ENCODE assay signal across 12 mouse cellular contexts in genomic region chr4:100793147-100793546, GRCm38 (mm10). TPM values are rescaled to one million over a fixed set of nuclear protein-coding genes. Genes with fewer than 3 reads are reported as not detected.
DNase-seq lines count a peak whose midpoint lies in the region; ATAC-seq lines count a peak whose summit lies in the region.
"Had no signal": no experiment of that assay in that cellular context is flagged by ENCODE, and none has a peak within 500 bp of the region (broad histone marks: within the 10 kb centered on the region; RNA-seq: fewer than 3 reads in every experiment).

No protein-coding gene starts in this region.

- no peak overlapping the region for H3K4me3 ChIP-seq in midbrain, embryonic 12.5 days
- H3K4me3 ChIP-seq in midbrain, embryonic 14.5 days (replicated peaks; ENCODE audit: low read depth, low read length): no peak overlapping the region
- H3K4me3 ChIP-seq in intestine, embryonic 15.5 days (replicated peaks): no peak overlapping the region

- no peak for DNase-seq in midbrain, embryonic 14.5 days
- peak; percentile 31 to 55 for DNase-seq in kidney, postnatal 4 days
- no peak for DNase-seq in cerebellum, adult 9-11 months
- DNase-seq in heart, postnatal 25 days (ENCODE audit: low spot score): no peak
- DNase-seq in ovary, adult 18-20 months (ENCODE audit: low spot score): no peak
- no peak for DNase-seq in layer of hippocampus, adult 8-10 months (ENCODE audit: low spot score in 2 of 2)
- DNase-seq: cerebellum, adult 11-12 months; right cerebral cortex, postnatal 14 days had no signal

- 5% methylated on average over 2 of the region's 2 CpGs for WGBS in midbrain, embryonic 12.5 days
- WGBS in midbrain, embryonic 14.5 days: 2% methylated on average over 2 of the region's 2 CpGs
- 8% methylated on average over 2 of the region's 2 CpGs for WGBS in intestine, embryonic 15.5 days

- H3K9ac ChIP-seq in midbrain, embryonic 12.5 days (replicated peaks): no peak overlapping the region
- no peak overlapping the region for H3K9ac ChIP-seq in midbrain, embryonic 14.5 days (replicated peaks; ENCODE audit: low read length)
- H3K9ac ChIP-seq in intestine, embryonic 15.5 days: no peak overlapping the region

- ATAC-seq in midbrain, embryonic 12.5 days (ENCODE audit: low FRiP score, low read depth): peak; percentile 58; the same call in 1 of the 2 replicates
- ATAC-seq in midbrain, embryonic 14.5 days (ENCODE audit: low FRiP score, low TSS enrichment): no peak
- peak; percentile 62 for ATAC-seq in intestine, embryonic 15.5 days
- ATAC-seq: CD4-positive, CD25-positive, alpha-beta regulatory T cell, adult 4 months had no signal

- no peaks in the 10 kb centered on the region for H3K27me3 ChIP-seq in midbrain, embryonic 12.5 days
- no peaks in the 10 kb centered on the region for H3K27me3 ChIP-seq in midbrain, embryonic 14.5 days (ENCODE audit: control insufficient read depth, insufficient read depth, low read length)
- no peaks in the 10 kb centered on the region for H3K27me3 ChIP-seq in intestine, embryonic 15.5 days (replicated peaks)

- H3K36me3 ChIP-seq in midbrain, embryonic 12.5 days: no peaks in the 10 kb centered on the region
- no peaks in the 10 kb centered on the region for H3K36me3 ChIP-seq in midbrain, embryonic 14.5 days (ENCODE audit: control insufficient read depth, insufficient read depth, low read length)
- no peaks in the 10 kb centered on the region for H3K36me3 ChIP-seq in intestine, embryonic 15.5 days

- no peak overlapping the region for H3K4me2 ChIP-seq in midbrain, embryonic 12.5 days (replicated peaks)
- no peak overlapping the region for H3K4me2 ChIP-seq in midbrain, embryonic 14.5 days (ENCODE audit: low read length)
- H3K4me2 ChIP-seq in intestine, embryonic 15.5 days (replicated peaks): no peak overlapping the region
- H3K4me2 ChIP-seq: liver, embryonic 11.5 days had no signal

- intact Hi-C loops in heart, postnatal 25 days (cut with DNase I): no loop called here

- H3K27ac ChIP-seq in midbrain, embryonic 12.5 days (replicated peaks): peak overlapping the region; percentile 52
- H3K27ac ChIP-seq in midbrain, embryonic 14.5 days (replicated peaks; ENCODE audit: low read depth, low read length): no peak overlapping the region
- H3K27ac ChIP-seq in intestine, embryonic 15.5 days: no peak overlapping the region

- no peaks in the 10 kb centered on the region for H3K9me3 ChIP-seq in midbrain, embryonic 12.5 days
- no peaks in the 10 kb centered on the region for H3K9me3 ChIP-seq in midbrain, embryonic 14.5 days (ENCODE audit: control insufficient read depth, low read length)
- H3K9me3 ChIP-seq in intestine, embryonic 15.5 days: no peaks in the 10 kb centered on the region

- H3K4me1 ChIP-seq in midbrain, embryonic 12.5 days: peaks cover 57% of the 10 kb centered on the region
- H3K4me1 ChIP-seq in midbrain, embryonic 14.5 days (ENCODE audit: control insufficient read depth, insufficient read depth, low read length): peaks cover 53% of the 10 kb centered on the region
- peaks cover 30% of the 10 kb centered on the region for H3K4me1 ChIP-seq in intestine, embryonic 15.5 days (replicated peaks)

RNA-seq across cellular contexts. Expression of gene Cachd1, which starts 16.7 kb away (rescaled TPM):
- polyA plus RNA-seq in midbrain, embryonic 12.5 days (2016; fragmentation: Nextera tagmentation; extraction: Ambion mirVana): 50.8 and 56.5 TPM in 2 replicates
- 50.0 TPM in 2 replicates for polyA plus RNA-seq in midbrain, embryonic 14.5 days (2014; fragmentation: Nextera tagmentation; extraction: Ambion mirVana)
- polyA plus RNA-seq in intestine, embryonic 15.5 days (2015; fragmentation: Nextera tagmentation; extraction: Ambion mirVana): 13.4 and 16.7 TPM in 2 replicates
- 1 to 10 TPM; 3.7 to 3.8 TPM for total RNA-seq in heart, postnatal 25 days (2021)
- total RNA-seq in layer of hippocampus, adult 8-10 months (2022): 10 to 100 TPM; 25.4 to 33.6 (median 28.4) TPM
- polyA plus RNA-seq: CD4-positive, CD25-positive, alpha-beta regulatory T cell, adult 4 months had no signal

Comparison
In these comparisons a context has a peak if more than half of its experiments do, and no peak if none do; other contexts are left out.
1. DNase-seq: peak in kidney, postnatal 4 days (2 of 2); none in midbrain, embryonic 14.5 days (single experiment), cerebellum, adult 9-11 months (single experiment), heart, postnatal 25 days (single experiment), ovary, adult 18-20 months (single experiment) and layer of hippocampus, adult 8-10 months (0 of 2).